Mouse (Mus musculus) E14TG2a.4 (cell line): Measurements from ENCODE around the gene Cfap77.

Experiments used
- CTCF ChIP-seq: conservative IDR thresholded peaks from 2 replicates; pipeline ENCODE4 v1.5.1; 2014; ENCODE audit warnings: low read length
- NANOG ChIP-seq: IDR thresholded peaks from 2 replicates; pipeline ENCODE4 v1.6.1; 2014; ENCODE audit warnings: borderline replicate concordance, low read length, mixed read lengths
- POU5F1 ChIP-seq: IDR thresholded peaks from 2 replicates; pipeline ENCODE4 v1.6.1; 2014; ENCODE audit warnings: low read length, borderline replicate concordance

- TF ChIP-seq CTCF (no peak), POU5F1 (no peak), NANOG (no peak)
Observed at GRCm38 (mm10) chr2:29039741-29040140, 15.1 kb downstream of the Cfap77 start.
